Mouse (Mus musculus) thymus, adult 18-20 months (tissue): ENCODE measurements at regions not wholly inside any gene's neighbourhood (a gene's known extent, or its start where the extent isn't known, plus 50 kb on each side); places are given as distances from the start of the nearest gene placed in this dataset.

Experiments
- DNase-seq, 2 experiments: peaks; one replicate each; pipeline ENCODE4 v3.0.0; 2022; ENCODE audit warnings: mixed read lengths in 2 of 2

GRCm38 (mm10) chr16:21364885-21365284 is 58.0 kb upstream of the Vps8 start:
- no peak for DNase-seq

GRCm38 (mm10) chr16:21367449-21367848 is 55.5 kb upstream of the Vps8 start:
- no peak for DNase-seq

GRCm38 (mm10) chr16:21368821-21369220 is 54.1 kb upstream of the Vps8 start:
- no peak for DNase-seq

- no peak for DNase-seq
Observed at GRCm38 (mm10) chr16:21369569-21370512, 53.1 kb upstream of the Vps8 start.
